Mouse (Mus musculus) layer of hippocampus, adult 8-10 months (tissue): ENCODE measurements around the gene Prkag1. TPM values are rescaled to one million over a fixed set of nuclear protein-coding genes. Genes with fewer than 3 reads are reported as not detected.
"Not testable (repeated sequence)": the region's sequence is repeated elsewhere in the genome, so short reads cannot be mapped to it uniquely, and the experiment has no call there.

Experiments
- DNase-seq, 2 experiments: peaks; one replicate each; pipeline ENCODE4 v3.0.0; 2022; ENCODE audit warnings: low spot score in 2 of 2
- total RNA-seq, 4 experiments: library from RNA; stranded (reverse); gene quantifications; 2 replicates each; pipeline ENCODE4 v1.2.4; 2022

Gene Prkag1
- total RNA-seq, 4 experiments from 2014 or later = 49.0 to 55.2 (median 50.2) TPM

DNA sequence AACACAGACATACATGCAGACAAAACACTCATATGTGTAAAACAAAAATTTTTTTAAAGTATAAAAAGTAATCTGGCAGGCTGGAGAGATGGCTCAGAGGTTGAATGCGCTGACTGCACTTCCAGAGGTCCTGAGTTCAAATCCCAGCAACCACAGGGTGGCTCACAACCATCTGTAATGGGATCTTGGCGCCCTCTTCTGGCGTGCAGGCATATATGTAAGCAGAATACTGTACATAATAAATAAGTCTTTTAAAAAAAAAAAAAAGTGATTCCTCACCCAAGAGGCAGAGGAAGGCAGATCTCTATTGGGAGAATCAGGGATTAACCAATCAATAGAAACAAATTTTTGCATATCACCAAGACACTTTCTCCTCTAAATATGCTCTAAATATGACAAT, 7.9 kb downstream of the Prkag1 start:
- no peak for DNase-seq

DNA sequence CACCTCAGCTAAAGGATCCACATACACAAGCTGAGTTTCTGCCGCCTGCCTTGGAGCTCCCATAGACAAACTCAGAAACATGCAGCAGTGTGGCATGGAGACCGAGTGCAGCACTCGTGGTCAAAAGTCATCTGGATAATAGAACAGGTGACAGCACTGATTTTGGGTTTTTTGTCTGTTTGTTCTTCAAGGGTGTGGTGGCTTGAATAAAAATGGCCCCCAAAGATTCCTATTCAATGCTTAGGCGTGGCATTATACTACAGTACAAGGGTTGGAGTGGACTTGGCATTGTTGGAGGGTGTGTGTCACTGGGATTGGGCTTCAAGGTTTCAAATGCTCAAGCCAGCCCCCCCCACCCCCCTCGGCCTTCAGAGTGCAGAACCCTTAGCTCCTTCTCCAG, 9.2 kb downstream of the Prkag1 start:
- DNase-seq = no peak

DNA sequence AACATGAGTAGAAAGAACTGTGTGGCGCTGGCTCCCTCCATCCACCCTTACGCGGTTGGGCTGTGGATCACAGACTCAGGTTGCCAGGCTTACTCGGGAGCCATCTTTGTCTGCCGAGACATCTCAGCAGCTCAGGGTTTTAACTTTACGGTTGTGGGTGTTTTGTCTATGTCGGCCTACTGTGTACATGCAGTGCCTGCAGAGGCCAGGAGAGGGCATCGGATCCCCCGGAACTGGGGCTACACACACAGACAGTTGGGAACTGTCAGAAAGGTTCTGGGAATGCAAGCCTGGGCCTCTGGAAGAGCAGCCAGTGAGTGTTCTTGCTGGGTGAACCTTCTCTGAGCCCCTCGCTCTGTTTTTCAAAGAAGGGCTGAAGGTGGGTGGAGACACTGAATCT, 9.9 kb downstream of the Prkag1 start:
- no peak for DNase-seq

DNA sequence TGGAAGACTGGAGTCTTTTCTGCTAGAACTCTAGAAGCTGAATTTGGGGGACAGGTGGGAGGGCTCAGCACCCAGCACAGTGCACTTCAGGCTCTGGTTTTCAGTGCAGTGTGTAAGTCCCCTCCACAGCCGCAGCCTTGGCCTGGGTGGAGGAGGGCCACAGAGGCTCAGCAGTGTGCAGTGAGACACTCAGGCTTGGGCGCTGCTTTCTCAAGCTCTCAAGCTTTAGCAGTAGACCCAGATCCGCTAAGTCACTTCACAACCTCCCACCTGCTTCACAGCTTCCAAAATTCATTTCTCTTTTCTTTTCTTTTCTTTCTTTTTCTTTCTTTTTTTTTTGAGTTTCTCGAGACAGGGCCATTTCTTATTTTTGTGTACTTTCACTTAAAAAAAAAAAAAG, 10.4 kb downstream of the Prkag1 start:
- DNase-seq = no peak

GRCm38 (mm10) chr15:98818171-98818570, 13.2 kb downstream of the Prkag1 start:
- DNase-seq = no peak

DNA sequence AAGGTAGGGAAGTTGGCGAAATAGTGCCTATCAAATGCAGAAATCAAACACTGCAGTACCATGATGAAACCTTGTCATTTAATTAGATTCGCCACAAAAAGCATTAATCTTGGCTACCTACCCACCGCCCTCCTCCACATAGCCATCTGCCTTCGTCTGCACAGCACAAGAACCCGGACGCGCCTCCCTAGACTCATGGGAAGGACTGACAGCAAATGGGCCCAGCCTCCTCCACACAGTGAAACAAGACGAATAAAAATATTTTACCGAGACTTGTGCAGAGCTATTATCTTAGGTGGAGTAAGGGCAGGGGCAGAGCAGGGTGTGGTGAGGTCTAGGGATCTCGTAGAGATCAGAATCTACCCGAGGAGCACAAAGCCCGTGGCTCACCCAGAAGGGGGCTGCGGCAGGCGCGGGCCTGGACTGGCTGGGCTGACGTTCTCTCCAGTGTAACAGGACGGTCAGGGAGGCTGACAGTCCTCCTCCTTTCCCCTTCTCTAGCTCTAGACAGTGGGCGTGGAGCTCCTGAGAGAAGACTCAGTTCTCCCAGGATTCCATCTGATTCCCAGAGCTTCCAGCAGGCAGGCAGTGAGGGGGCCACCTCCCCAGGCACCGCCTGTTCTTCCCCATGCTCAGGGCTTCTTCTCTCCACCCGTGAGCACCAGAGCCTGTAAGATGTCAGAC, 18.4 kb downstream of the Prkag1 start:
- peak; percentile 85 to 88 for DNase-seq

DNA sequence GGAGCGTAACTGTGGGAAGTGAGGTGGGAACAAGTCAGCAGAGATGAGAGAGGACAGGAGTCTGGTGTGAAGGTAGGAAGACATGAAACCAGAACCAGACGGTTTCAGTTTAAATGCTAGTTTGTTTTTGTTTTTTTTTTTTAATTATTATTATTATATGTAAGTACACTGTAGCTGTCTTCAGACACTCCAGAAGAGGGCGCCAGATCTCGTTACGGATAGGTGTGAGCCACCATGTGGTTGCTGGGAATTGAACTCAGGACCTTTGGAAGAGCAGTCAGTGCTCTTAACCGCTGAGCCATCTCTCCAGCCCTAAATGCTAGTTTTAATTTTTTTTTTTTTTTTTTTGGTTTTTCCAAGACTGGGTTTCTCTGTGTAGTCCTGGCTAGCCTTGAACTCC, 21.1 kb downstream of the Prkag1 start:
- not testable (repeated sequence) for DNase-seq

DNA sequence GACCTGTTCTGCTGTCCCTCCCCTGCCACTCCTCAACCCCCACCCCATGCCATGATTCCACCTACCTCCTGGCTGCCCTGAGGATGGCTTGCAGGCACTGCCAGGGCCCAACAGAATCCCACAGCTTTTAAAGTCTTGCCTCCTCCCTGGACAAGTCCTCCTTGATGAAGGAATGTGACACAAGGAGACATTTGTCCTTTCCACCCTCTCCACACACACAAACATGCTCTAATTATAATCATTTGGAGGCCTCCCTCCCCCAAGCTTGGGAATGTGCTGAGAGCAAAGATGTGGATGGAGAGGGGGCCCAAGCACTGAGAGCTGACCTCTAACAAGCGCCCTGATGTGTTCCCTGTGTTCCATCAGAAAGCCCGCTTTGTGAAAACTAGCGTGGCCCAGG, 21.9 kb downstream of the Prkag1 start, which contains the start of gene Ddn:
TSS of gene Ddn (minus strand) at position 101 of the 400 bp plus-strand sequence.
- DNase-seq = no peak

- DNase-seq = peak; percentile 87 to 92
Observed at GRCm38 (mm10) chr15:98808651-98809134, 22.6 kb downstream of the Prkag1 start.

DNA sequence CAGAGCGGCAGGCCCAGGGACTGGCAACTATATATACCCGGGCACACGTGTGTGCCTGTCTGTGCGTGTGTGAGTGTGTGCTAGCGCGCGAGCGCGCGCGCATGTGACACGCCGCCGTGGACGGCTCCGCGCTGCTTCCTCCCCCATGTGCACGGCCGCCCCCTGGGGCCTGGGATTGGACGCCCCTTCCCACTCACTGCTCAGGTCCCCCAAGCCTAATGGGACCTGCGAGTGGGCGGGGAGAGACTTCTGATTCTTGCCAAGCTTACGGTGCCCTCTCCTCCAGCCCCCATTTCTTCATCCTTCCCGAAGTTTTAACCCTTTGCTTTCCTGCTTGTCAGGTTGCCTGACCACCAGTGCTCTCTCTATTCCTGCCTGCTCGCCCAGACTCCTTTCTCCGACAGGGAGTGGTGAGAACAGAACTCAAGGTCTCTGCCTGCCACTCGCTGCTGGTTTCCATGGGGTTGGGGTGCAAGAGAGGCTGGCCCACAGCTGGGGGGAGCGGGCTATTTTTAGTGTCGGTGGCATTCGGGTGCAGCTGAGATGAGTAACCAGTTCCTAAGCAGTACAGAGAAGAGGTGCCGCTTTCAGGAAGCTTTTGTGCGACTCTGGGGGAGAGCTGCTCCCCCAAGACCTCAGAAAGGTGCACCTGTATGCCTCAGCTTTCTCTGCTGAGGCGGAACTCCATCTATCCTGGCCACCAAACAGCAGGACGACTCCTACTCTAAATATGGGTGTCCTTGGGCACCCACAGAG, 23.2 kb downstream of the Prkag1 start:
- DNase-seq = peak; percentile 78 to 83

DNA sequence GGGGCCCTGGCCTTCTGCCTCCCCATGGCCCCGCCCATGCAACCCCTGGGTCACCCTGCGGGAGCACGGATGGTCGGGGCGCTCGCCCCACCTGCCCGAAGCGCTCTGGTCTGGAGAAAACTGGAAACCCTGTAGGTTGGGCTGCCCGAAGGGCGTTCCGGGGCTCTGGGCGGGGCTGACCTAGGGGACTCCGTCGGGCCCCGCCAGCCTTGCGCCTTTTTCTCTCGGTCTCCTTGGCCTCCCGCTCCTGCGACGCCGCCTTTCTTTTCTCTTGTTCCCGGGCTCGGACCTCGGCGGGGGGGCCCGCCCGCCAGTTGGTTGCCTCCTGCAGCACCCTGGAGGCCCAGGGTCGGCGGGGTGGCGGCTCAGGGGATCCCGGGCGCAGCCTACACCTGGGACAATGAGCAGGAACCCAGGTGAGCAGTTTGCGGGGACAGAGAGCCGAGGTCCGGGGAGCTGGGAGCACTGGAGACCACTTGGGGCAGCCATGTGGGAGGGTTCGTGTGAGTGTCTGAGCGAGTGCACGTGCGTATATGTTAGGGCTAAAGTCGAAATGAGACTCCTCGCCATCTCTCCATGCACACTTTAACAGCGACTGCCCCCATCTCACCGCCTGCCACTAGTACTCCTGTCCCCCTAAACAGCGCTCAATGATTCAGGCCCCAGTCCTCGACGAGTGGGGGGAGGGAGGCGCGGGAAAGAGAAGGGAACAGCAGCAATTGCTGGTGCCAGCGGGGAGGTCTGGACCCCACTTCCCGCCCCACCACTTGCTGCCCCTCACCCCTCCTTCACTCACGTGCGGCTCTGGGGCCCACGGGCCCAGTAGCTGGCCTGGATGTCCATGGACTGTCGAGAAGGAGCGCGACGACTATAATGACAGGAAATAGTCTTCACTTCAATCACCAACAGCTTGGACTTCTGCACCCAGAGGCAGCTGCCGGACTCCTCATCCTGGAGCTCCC, 24.2 kb downstream of the Prkag1 start:
- no peak for DNase-seq

GRCm38 (mm10) chr15:98806071-98806808, 25.1 kb downstream of the Prkag1 start:
- no peak for DNase-seq

DNA sequence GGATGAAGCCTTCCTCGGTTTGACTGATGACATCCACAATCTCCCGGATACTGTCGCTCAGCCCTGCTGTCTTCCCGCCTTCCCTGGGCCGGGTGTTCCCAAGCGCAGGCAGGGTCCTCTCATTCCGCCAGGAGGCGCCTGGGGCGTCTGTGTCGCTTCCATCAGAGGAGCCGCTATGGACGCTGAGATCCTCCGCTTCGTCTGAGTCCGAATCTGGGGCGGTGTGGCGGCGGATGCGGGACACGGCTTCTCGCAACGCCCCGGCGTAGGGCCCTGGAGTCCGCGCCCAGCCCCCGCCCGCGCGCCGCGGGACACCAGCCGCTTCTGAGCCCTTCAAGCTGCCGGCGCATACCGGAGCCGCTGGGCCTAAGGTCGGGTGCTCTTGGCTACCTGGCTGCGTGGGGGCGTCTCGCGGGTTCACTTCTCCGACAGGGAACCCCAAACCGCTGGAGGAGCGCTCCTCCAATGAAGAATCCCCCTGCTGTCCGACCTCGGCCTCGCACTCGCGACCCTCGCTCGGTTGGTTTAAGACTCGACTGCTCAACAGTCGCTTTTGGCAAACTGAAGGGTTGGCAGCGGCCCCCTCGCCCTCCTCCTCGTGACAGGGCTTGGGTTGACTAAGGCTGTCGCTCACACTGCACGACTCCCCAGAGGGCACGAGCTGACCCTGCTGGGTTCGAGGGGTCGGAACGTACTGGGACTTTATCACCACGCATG, 25.8 kb downstream of the Prkag1 start:
- DNase-seq = peak; percentile 65 to 77

- peak; percentile 79 to 92 for DNase-seq
Observed at GRCm38 (mm10) chr15:98804054-98804453, 27.3 kb downstream of the Prkag1 start.

DNA sequence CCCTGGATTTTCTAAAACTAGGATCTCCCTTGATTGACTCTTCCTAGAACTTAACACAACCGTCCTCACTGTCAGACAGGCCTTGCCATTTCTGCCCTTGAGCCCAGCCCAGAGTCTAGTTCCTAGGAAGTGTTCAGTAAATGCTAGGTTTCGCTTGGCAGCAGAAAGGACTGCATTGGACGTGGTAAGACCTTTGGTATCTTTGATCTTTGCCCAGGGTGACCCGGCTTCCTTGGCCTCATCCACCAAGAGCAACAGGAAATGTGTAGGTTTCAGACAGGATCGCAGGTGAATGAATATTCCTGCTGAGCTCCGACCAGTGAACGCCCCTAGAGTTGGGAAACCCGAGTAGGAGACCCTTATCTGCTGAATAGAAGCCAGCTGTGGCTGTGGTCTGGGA, 28.4 kb downstream of the Prkag1 start:
- no peak for DNase-seq

DNA sequence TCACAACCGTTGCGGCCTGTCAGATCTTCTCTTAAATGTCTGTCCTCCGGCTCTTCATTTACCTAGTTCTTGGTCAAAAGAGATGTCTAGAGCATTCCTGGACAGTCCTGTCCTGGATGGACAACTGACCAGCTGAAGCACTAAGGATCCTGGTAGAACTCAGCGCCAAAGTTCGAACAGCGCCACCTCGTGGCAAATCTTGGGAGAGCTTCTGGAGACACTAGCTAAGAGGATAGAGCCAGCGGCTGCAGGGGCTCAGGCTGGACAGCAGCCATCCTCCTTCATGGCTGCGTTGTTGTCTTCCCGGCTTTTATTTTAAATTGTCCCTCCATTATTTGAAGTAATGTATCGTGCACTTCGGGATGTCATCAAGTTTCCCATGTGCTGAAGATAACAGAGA, 31.9 kb downstream of the Prkag1 start:
- peak in 1 of 2 experiments; percentile 82 for DNase-seq

DNA sequence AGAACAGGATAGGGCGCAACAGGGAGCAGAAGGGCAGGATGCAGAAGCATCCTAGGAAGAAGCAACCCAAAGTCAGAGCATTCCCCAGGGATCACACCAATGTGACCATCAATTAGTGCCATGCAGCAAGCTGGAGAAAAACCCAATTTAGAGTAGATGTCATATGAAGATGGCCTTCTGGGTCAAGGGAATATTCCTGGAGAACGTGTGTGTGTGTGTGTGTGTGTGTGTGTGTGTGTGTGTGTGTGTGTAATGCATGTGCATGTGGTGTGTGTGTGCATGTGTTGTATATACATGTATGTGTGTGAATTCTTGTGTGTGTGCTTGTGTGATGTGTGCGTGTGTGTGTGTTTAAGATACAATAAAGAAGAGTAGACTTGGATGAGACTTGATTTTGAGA, 32.4 kb downstream of the Prkag1 start:
- DNase-seq = no peak

DNA sequence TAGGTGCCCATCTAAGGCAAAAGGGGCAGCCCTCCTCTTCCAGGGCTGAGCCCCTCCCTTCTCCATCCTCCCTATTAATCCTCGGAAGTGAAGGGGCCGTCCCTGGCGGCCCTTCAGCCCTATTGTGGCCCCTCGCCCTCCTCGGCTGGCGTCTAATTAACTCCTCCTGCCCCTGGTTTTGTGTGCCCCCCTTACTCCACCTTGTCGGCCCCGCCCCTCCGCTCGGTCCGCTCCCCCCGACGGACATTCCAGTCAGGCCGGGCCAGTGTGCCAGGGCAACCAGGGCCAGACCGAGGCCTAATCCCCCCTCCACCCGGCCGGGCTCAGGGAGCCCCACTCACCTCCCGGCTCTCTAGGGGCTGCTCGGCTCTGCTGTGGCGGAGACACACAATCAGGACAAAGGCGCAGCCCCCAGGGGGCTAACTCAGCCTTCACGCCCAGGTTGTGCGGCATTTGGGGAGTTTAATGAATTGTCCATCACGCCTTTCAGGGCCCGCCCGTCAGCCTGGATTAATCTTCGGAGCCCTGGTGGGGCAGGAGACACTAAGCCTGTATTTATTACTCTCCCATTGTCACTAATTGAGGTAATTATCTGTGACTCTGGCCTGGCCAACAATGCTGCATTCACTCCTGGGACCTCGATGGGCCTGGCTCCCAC, 33.4 kb downstream of the Prkag1 start:
- no peak for DNase-seq

DNA sequence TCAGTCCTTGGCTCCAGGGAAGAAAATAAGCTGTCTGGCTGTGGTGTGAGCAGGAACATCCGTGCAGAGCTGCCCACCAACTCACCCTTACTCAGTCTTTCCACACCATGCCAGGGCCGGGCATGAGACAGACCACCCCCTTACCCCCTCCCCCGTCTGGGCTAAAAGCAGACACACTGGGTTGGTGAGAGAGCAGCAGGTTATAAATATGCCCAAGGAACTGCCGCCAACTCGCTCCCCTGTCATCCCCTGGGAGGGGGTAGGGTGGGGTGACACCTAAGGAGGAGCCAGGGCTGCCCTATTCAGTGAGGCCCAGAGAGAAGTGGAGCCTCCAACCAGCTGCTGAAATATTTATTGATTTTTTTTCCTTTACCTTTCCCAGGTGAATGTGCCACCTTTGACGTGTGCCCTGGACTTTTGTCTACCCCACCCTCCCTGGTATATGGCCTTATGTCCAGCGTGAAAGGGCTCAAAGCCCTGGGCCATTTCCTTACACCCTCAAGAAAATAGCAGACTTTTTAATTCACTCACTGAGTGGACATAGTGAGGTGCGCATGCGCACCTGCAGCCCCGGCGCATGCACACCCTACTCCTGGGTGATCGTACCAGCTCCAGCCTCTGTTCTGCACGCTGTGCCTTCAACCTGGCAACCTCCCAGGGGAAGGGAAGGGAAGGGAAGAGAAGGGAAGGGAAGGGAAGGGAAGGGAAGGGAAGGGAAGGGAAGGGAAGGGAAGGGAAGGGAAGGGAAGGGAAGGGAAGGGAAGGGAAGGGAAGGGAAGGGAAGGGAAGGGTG, 34.3 kb downstream of the Prkag1 start:
- DNase-seq = no peak
